Mouse (Mus musculus): ENCODE data around the gene Pla2g6.

- TF ChIP-seq CTCF (IDR thresholded peaks at IDR 0.05; ENCODE audit: low read depth) = no peak
- no peak for TF ChIP-seq EP300 (IDR thresholded peaks at IDR 0.05; ENCODE audit: low read depth)
Measured at GRCm38 (mm10) chr15:79366402-79366801, 38.2 kb upstream of the Pla2g6 start.
